Mouse (Mus musculus) forebrain, postnatal 0 days (tissue): Measurements from ENCODE around the gene Herc3. TPM values are rescaled to one million over a fixed set of nuclear protein-coding genes. Genes with fewer than 3 reads are reported as not detected.
"Not testable (repeated sequence)": the region's sequence is repeated elsewhere in the genome, so short reads cannot be mapped to it uniquely, and the experiment has no call there.

Experiments used
- ATAC-seq: fragments of 200-750 bp; cut with Nextera tagmentation; 2 replicates; pipeline ENCODE4 v1.8.0; 2017; ENCODE audit warnings: mild to moderate bottlenecking, moderate library complexity
- DNase-seq: peaks from one replicate; pipeline ENCODE4 v3.0.0-alpha.2; 2015
- H3K27ac ChIP-seq: fragments of 300-500 bp; sonication (generic); 2 replicates; pipeline ENCODE4 v1.5.1; 2014; ENCODE audit warnings: low read depth, mild to moderate bottlenecking, antibody characterized with exemption, low read length, moderate library complexity, mixed read lengths
- H3K27me3 ChIP-seq: fragments of 300-500 bp; sonication (generic); 2 replicates; pipeline ENCODE4 v1.6.1; 2014; ENCODE audit warnings: mild to moderate bottlenecking, low read length, mixed read lengths; ENCODE audit not compliant: insufficient read depth
- H3K36me3 ChIP-seq: fragments of 300-500 bp; sonication (generic); 2 replicates; pipeline ENCODE4 v1.6.1; 2014; ENCODE audit warnings: mild to moderate bottlenecking, moderate library complexity; ENCODE audit not compliant: insufficient read depth
- H3K4me1 ChIP-seq: fragments of 300-500 bp; sonication (generic); 2 replicates; pipeline ENCODE4 v1.6.1; 2014; ENCODE audit warnings: antibody characterized with exemption; ENCODE audit not compliant: insufficient read depth
- H3K4me2 ChIP-seq: fragments of 300-500 bp; sonication (generic); 2 replicates; pipeline ENCODE4 v1.6.1; 2014; ENCODE audit warnings: low read depth, mild to moderate bottlenecking, moderate library complexity
- H3K4me3 ChIP-seq: fragments of 300-500 bp; sonication (generic); 2 replicates; pipeline ENCODE4 v1.5.1; 2014; ENCODE audit warnings: low read depth, low read length, mixed read lengths
- H3K9ac ChIP-seq: fragments of 300-500 bp; sonication (generic); 2 replicates; pipeline ENCODE4 v1.6.1; 2014; ENCODE audit warnings: mild to moderate bottlenecking
- H3K9me3 ChIP-seq: fragments of 300-500 bp; sonication (generic); 2 replicates; pipeline ENCODE4 v1.6.1; 2016; ENCODE audit warnings: low read length
- CTCF ChIP-seq: sonication (generic); IDR thresholded peaks from 2 replicates; pipeline ENCODE4 v1.5.1; 2016; ENCODE audit warnings: antibody characterized with exemption, control low read depth, low read depth
- WGBS: fragments of 180-500 bp; shearing (Covaris S2); extraction: QIAGEN DNeasy Blood & Tissue Kit; methylation state at CpG from one replicate; pipeline ENCODE4 v1.1.7; 2014; 5-methylcytosine and 5-hydroxymethylcytosine counted together
- polyA plus RNA-seq: library from polyadenylated mRNA; unstranded; fragments of >200 nt; fragmentation: Nextera tagmentation; extraction: Ambion mirVana; gene quantifications from 2 replicates; pipeline ENCODE4 v1.2.1, GENCODE M21; 2015
- total RNA-seq: library from RNA; depleted of rRNA; stranded (reverse); fragments of >200 nt; gene quantifications from 2 replicates; pipeline ENCODE4 v1.2.3, GENCODE M21; 2014

Gene Herc3
- total and polyA plus RNA-seq, 2 experiments from 2014 or later = 24.2 to 69.6 TPM

DNA sequence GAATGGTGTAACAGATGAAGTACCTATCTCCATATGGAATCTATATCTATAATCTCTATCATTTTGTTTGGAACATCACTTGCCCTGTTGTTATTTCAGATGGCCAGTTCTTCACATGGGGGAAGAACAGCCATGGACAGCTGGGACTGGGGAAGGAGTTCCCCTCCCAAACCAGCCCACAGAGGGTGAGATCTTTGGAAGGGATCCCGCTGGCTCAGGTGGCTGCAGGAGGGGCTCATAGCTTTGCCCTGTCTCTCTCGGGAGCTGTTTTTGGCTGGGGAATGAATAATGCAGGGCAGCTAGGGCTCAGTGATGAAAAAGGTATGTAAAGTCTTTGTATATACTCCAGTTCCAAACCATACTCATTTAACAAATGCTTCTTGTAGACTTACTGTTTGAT, 25.2 kb downstream of the Herc3 start:
- TF ChIP-seq CTCF = no peak
- H3K27ac ChIP-seq = no peak overlapping the region
- ATAC-seq (no peak), DNase-seq (no peak)
- H3K4me3 ChIP-seq = no peak overlapping the region
- no peaks in the 10 kb centered on the region; the same call in 1 of the 2 replicates for H3K36me3 ChIP-seq
- H3K27me3 ChIP-seq = no peaks in the 10 kb centered on the region
- no peak overlapping the region for H3K9ac ChIP-seq
- peaks cover 6% of the 10 kb centered on the region; the same call in 1 of the 2 replicates for H3K4me1 ChIP-seq
- 54% methylated on average over 2 of the region's 2 CpGs for WGBS
- no peaks in the 10 kb centered on the region for H3K9me3 ChIP-seq
- no peak overlapping the region for H3K4me2 ChIP-seq

GRCm38 (mm10) chr6:58859517-58859916, 28.3 kb downstream of the Herc3 start:
- no peak for TF ChIP-seq CTCF

DNA sequence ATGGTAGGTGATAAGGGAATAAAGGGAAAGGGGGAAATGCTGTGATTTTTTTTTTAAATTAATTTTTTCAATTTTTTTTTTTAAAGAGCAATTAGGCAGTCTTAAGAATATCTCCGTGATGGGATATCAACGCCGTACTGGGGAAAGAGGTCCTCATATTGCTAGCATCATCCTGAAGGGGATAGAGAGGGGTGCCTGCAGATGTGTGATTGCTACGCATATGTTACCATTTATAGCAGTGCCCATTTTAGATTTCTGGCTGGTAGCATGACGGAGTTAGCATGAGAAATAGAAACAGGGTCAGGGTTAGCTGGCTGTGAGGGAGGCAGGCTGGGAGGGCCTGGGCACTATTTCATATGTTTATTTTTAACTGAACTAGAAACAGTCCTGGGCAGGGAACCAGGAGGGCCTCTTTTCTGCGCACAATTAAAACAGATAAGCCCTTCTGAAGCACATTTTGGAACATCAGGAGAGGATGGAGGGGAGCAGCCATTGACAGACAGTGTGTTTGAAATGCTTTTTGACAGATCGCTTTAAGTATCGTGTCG, 31.3 kb downstream of the Herc3 start:
- no peak overlapping the region for H3K4me2 ChIP-seq

More at GRCm38 (mm10) chr6:58859517-58859916, 28.3 kb downstream of the Herc3 start:
- H3K9ac ChIP-seq = no peak overlapping the region
- H3K4me3 ChIP-seq = no peak overlapping the region
- no peak overlapping the region for H3K4me2 ChIP-seq
- ATAC-seq (peak; percentile 67), DNase-seq (no peak)
- WGBS = 62% methylated on average over 4 of the region's 4 CpGs
- H3K9me3 ChIP-seq = no peaks in the 10 kb centered on the region
- no peaks in the 10 kb centered on the region for H3K27me3 ChIP-seq
- no peak overlapping the region for H3K27ac ChIP-seq
- H3K36me3 ChIP-seq = no peaks in the 10 kb centered on the region; the same call in 1 of the 2 replicates
- H3K4me1 ChIP-seq = peaks cover 6% of the 10 kb centered on the region; the same call in 1 of the 2 replicates

DNA sequence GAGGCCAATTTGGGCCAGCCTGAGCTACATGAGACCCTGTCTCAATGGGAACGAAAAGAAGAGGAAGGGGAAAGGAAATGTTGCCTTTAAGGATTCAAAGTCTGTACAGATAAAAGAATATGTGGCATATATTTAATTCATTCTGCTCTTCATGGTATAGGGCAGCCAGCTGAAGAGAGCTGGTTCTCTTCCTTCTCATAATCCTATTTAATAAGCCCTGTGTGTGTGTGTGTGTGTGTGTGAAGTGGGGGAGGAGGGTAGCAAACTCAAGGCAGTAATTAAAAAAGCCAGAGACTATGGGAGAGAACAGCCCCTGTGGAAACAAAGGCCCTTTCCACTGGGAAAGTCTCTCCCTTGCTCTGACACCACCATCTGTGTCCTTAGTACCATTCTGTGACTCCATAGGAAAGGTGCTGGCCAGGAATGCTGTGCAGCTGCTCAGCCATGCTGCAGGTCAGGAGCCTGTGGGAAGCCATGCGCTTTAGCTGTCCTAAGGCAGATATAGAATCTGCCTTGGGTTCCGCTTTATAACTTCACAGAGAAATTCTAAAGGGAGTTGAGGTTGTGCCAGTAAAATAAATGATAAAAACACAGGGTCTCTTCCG, 32.5 kb downstream of the Herc3 start:
- Histone ChIP-seq H3K36me3 (no peaks in the 10 kb centered on the region; the same call in 1 of the 2 replicates), H3K27ac (no peak overlapping the region), H3K4me3 (no peak overlapping the region), H3K4me1 (no peaks in the 10 kb centered on the region), H3K9me3 (no peaks in the 10 kb centered on the region), H3K27me3 (no peaks in the 10 kb centered on the region), H3K4me2 (no peak overlapping the region), H3K9ac (no peak overlapping the region)
- ATAC-seq (no peak), DNase-seq (no peak)
- 73% methylated on average over 4 of the region's 4 CpGs for WGBS
- no peak for TF ChIP-seq CTCF

More for the DNA sequence above, 31.3 kb downstream of the Herc3 start:
- no peak for TF ChIP-seq CTCF
- Histone ChIP-seq H3K4me1 (no peaks in the 10 kb centered on the region), H3K9ac (no peak overlapping the region), H3K27me3 (no peaks in the 10 kb centered on the region), H3K27ac (no peak overlapping the region), H3K4me3 (no peak overlapping the region), H3K9me3 (no peaks in the 10 kb centered on the region), H3K36me3 (no peaks in the 10 kb centered on the region; the same call in 1 of the 2 replicates)
- WGBS = 40% methylated on average over 9 of the region's 9 CpGs
- no peak for DNase-seq
- ATAC-seq = peak; percentile 42

GRCm38 (mm10) chr6:58867858-58868257, 36.6 kb downstream of the Herc3 start:
- not testable (repeated sequence) for ATAC-seq, H3K27me3 ChIP-seq, DNase-seq, H3K36me3 ChIP-seq, H3K4me3 ChIP-seq, H3K9ac ChIP-seq, H3K4me2 ChIP-seq, H3K27ac ChIP-seq, H3K4me1 ChIP-seq, H3K9me3 ChIP-seq
- WGBS = 89% methylated on average over 6 of the region's 6 CpGs

- H3K4me2 ChIP-seq = no peak overlapping the region
- TF ChIP-seq CTCF = no peak
- no peak overlapping the region for H3K27ac ChIP-seq
- ATAC-seq = no peak
- no peaks in the 10 kb centered on the region for H3K27me3 ChIP-seq
- WGBS = 74% methylated on average over 4 of the region's 4 CpGs
- no peak for DNase-seq
- H3K4me1 ChIP-seq = no peaks in the 10 kb centered on the region
- no peak overlapping the region for H3K4me3 ChIP-seq
- H3K36me3 ChIP-seq = peaks cover 14% of the 10 kb centered on the region
- no peak overlapping the region for H3K9ac ChIP-seq
- no peaks in the 10 kb centered on the region for H3K9me3 ChIP-seq
These were observed 48.3 kb downstream of the Herc3 start for GRCm38 (mm10) chr6:58879572-58879971.

- no peaks in the 10 kb centered on the region for H3K4me1 ChIP-seq
- H3K36me3 ChIP-seq = peaks cover 10% of the 10 kb centered on the region
- H3K27ac ChIP-seq = no peak overlapping the region
- ATAC-seq = no peak
- H3K4me3 ChIP-seq = no peak overlapping the region
- no peak for TF ChIP-seq CTCF
- no peaks in the 10 kb centered on the region for H3K27me3 ChIP-seq
- no peaks in the 10 kb centered on the region for H3K9me3 ChIP-seq
- whole genome bisulfite sequencing = 91% methylated on average over 9 of the region's 9 CpGs
- no peak for DNase-seq
- H3K9ac ChIP-seq = no peak overlapping the region
- no peak overlapping the region for H3K4me2 ChIP-seq
These were observed 48.7 kb downstream of the Herc3 start for GRCm38 (mm10) chr6:58879987-58880386.
